Mouse (Mus musculus) forebrain, embryonic 13.5 days (tissue): Measurements from ENCODE around the gene BC055324. TPM values are rescaled to one million over a fixed set of nuclear protein-coding genes. Genes with fewer than 3 reads are reported as not detected.

ENCODE experiments used
- ATAC-seq: fragments of 200-750 bp; cut with Nextera tagmentation; 2 replicates; pipeline ENCODE4 v1.8.0; 2017
- H3K27ac ChIP-seq: fragments of 300-500 bp; sonication (generic); 2 replicates; pipeline ENCODE4 v1.5.1; 2015; ENCODE audit warnings: inconsistent platforms, mild to moderate bottlenecking, moderate library complexity
- H3K27me3 ChIP-seq: fragments of 300-500 bp; sonication (generic); 2 replicates; pipeline ENCODE4 v1.6.1; 2015; ENCODE audit warnings: mild to moderate bottlenecking, inconsistent platforms
- H3K36me3 ChIP-seq: fragments of 300-500 bp; sonication (generic); 2 replicates; pipeline ENCODE4 v1.6.1; 2015; ENCODE audit warnings: mild to moderate bottlenecking, inconsistent platforms; ENCODE audit not compliant: poor library complexity, severe bottlenecking
- H3K4me1 ChIP-seq: fragments of 300-500 bp; sonication (generic); 2 replicates; pipeline ENCODE4 v1.6.1; 2015; ENCODE audit warnings: inconsistent platforms
- H3K4me2 ChIP-seq: fragments of 300-500 bp; sonication (generic); 2 replicates; pipeline ENCODE4 v1.6.1; 2015; ENCODE audit warnings: inconsistent platforms, mild to moderate bottlenecking, moderate library complexity
- H3K4me3 ChIP-seq: fragments of 300-500 bp; sonication (generic); 2 replicates; pipeline ENCODE4 v1.5.1; 2015; ENCODE audit warnings: mild to moderate bottlenecking, inconsistent platforms
- H3K9ac ChIP-seq: fragments of 300-500 bp; sonication (generic); 2 replicates; pipeline ENCODE4 v1.6.1; 2015; ENCODE audit warnings: mild to moderate bottlenecking, inconsistent platforms
- H3K9me3 ChIP-seq: fragments of 300-500 bp; sonication (generic); replicated peaks from 2 replicates; pipeline ENCODE4 v1.6.1; 2016; ENCODE audit warnings: inconsistent platforms
- WGBS: fragments of 180-500 bp; shearing (Covaris S2); methylation state at CpG from one replicate; pipeline ENCODE4 v1.1.7; 2015; 5-methylcytosine and 5-hydroxymethylcytosine counted together
- polyA plus RNA-seq: library from polyadenylated mRNA; unstranded; fragments of >200 nt; fragmentation: Nextera tagmentation; extraction: Ambion mirVana; gene quantifications from 2 replicates; pipeline ENCODE4 v1.2.1, GENCODE M21; 2015

Gene BC055324
- polyA plus RNA-seq, 1 experiment from 2014 or later = 19.9 TPM

DNA sequence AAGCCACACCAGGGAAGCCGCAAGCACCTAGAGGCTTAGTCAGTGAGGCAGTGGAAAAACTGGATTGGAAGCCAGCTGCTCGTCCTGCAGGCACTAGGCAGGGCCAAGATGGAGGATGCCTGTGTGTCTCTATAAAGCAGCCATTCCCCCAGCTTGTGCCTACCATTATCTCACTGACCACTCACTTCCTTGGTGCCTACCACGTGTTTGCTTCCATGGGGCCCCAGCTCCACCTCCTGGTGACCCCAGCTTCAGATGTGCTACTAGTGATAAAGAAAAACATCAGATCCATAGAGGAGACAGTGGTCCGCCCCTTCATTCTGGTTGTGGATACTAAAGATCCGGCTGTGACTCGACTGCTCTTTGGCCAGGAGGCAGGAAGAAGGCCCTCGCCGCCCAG is 62.8 kb downstream of the BC055324 start:
- Histone ChIP-seq H3K4me2 (no peak overlapping the region), H3K9me3 (no peaks in the 10 kb centered on the region), H3K27ac (no peak overlapping the region), H3K4me1 (peaks cover 15% of the 10 kb centered on the region), H3K27me3 (no peaks in the 10 kb centered on the region), H3K9ac (no peak overlapping the region), H3K36me3 (peaks cover 38% of the 10 kb centered on the region), H3K4me3 (no peak overlapping the region)
- 88% methylated on average over 8 of the region's 8 CpGs for WGBS
- ATAC-seq = no peak

DNA sequence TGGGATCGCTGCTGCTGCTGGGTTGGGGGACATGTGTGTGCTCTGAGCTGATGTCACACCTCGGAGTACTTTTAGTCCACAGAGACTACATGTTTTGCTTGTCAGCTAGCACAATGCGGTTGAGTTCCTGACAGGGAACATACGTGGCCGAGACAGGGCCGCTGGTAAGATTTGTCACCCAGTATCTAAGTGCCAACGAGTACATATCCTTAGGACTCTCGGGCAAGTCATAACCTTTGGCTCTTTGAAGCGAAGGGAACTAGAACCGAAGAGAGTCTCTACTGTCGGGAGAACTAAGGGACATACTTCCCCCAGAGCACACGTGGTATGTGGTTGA is 64.2 kb downstream of the BC055324 start:
- H3K27ac ChIP-seq = peak overlapping the region; percentile 86; the same call in 1 of the 2 replicates
- H3K4me1 ChIP-seq = peaks cover 15% of the 10 kb centered on the region
- H3K36me3 ChIP-seq = peaks cover 24% of the 10 kb centered on the region
- H3K4me3 ChIP-seq = peak overlapping the region; percentile 92
- H3K27me3 ChIP-seq = no peaks in the 10 kb centered on the region
- H3K9ac ChIP-seq = peak overlapping the region; percentile 93
- peak overlapping the region; percentile 82 for H3K4me2 ChIP-seq
- H3K9me3 ChIP-seq = no peaks in the 10 kb centered on the region
- no peak for ATAC-seq
- WGBS = 7% methylated on average over 12 of the region's 12 CpGs

DNA sequence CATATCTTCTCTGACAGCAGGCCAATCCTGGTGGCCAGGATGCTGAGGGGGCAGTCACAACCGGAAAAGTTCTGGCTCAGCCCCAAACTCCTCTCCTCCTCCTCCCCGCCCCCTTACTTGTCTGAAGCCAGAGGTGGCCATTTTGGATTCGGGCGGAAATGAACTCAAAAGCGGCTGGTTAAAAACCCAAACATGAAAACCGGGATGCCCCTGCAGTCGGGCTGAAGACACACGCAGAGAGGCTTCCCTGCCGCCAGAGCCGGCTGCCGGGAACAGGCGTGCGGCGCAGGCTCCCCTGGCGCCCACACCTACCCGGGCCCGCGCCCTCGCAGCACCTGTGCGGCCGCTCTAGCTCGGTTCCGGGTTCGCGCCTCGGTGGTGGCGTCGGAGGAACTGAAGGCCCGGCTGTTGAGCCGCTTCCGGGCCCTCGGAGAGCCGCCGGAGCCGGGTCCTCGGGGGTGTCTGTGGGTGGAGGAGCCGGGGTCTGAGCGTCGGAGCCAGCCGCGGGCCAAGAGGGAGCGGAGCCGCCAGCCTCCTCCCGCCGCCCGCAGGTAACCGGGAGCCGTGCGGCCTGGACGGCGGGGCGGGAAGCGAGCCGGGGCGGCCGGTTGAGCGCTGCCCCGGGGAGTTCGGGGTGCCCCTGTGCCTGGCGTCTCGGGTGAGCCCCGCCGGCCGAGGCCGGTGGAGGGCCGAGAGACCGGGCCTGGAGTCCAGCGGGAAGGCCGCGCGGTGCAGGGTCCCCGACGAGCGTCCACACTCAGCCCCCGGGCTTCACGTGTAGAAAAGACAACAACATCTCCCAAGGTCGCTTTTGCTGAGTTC is 64.7 kb downstream of the BC055324 start:
- peak overlapping the region; percentile 93 for H3K9ac ChIP-seq
- H3K27me3 ChIP-seq = no peaks in the 10 kb centered on the region
- peak; percentile 96 for ATAC-seq
- WGBS = under 1% methylated on average over 53 of the region's 77 CpGs
- no peaks in the 10 kb centered on the region for H3K9me3 ChIP-seq
- H3K4me3 ChIP-seq = peak overlapping the region; percentile 92
- peak overlapping the region; percentile 82 for H3K4me2 ChIP-seq
- H3K4me1 ChIP-seq = peaks cover 15% of the 10 kb centered on the region
- H3K27ac ChIP-seq = peak overlapping the region; percentile 86
- H3K36me3 ChIP-seq = peaks cover 18% of the 10 kb centered on the region

DNA sequence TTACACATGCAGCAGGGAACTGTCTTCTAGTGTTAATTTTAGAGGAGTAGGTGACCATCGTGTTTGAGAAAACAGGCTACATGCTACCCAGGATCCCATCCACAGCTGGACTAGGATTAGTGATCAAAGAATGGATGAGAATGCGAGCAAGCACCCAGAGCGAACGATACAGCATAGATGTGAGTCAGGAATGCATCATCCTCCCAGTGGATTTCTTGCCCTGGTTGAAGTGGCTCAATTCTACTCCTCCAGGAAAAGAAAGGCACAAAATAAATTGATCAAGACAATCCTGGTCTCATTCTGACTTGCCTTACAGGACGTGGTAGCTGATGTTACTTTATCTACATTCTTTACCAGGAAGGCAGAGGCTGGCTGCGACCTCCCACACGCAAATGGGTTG is 65.8 kb downstream of the BC055324 start, which contains the start of gene Scyl3:
Gene Scyl3 (plus strand): TSS at position 255 of the 400 bp plus-strand sequence.
- no peaks in the 10 kb centered on the region for H3K9me3 ChIP-seq
- no peak for ATAC-seq

DNA sequence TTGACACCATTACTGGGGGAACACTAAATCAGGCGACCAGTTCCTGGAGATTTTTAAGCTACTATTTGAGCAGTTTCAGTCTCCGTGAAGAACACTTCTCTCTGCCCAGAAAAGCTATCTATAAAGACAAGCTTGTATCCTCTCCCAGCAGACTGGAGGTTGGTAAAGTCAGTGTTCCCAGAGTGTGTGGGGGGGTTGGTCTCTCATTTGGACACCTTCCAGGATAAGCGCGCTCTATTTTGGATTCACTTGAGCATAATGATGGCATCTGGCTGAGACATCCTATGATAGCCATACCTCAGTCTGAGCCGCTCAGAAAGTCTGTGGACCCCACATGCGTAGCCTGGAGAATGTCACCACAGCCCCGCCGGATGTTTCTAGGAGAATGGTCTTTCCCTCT is 70.5 kb downstream of the BC055324 start:
- ATAC-seq = no peak
- no peaks in the 10 kb centered on the region for H3K27me3 ChIP-seq
- WGBS = 90% methylated on average over 8 of the region's 8 CpGs

More for the DNA sequence above, 65.8 kb downstream of the BC055324 start, which contains the start of gene Scyl3:
- peak within 1 kb of the TSS; percentile 86 for H3K27ac ChIP-seq
- peaks cover 8% of the 10 kb centered on the region for H3K36me3 ChIP-seq
- H3K9ac ChIP-seq = peak within 1 kb of the TSS; percentile 93
- H3K27me3 ChIP-seq = no peaks in the 10 kb centered on the region
- peaks cover 15% of the 10 kb centered on the region for H3K4me1 ChIP-seq
- peak within 1 kb of the TSS; percentile 92 for H3K4me3 ChIP-seq
- peak within 1 kb of the TSS; percentile 82 for H3K4me2 ChIP-seq
- WGBS = 66% methylated on average over 7 of the region's 7 CpGs

DNA sequence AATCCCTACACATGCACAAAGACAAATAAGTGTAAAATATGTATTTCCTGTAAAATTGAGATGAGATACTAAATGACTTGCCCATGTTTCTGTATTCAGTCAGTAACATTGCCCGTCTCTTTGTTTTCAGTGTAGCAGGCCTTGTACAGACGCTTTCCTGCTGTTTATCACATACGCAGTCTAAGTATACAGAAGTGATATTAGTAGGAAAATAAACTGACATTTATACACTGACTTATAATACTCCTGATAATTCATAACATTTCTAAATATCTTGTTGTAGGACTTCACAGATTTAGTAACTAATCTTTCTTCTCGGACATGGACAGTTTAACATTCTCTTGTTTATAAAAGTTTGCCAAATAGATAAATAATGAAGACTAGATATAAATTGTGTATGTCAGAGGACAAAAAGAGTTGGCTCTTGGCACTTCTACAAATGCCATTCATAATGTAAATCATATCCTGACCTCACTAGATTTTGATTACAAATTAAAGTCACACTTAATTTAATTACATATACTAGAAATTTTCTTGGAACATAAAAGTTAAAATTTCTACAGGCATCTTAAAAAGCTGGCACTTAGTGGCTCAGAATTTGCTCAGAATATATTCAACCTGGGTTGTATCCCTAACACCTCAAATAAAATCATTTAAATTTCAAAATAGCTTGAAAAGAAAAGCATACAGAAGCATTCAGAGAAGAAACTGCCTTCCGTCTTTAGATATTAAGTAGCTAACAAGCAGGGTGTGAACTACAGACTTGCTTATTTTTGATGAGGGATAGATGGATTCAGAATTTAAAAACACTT is 77.0 kb downstream of the BC055324 start:
- ATAC-seq = no peak
- Histone ChIP-seq H3K27me3 (no peaks in the 10 kb centered on the region), H3K36me3 (peaks cover 14% of the 10 kb centered on the region), H3K4me1 (no peaks in the 10 kb centered on the region), H3K4me3 (no peak overlapping the region), H3K9me3 (no peaks in the 10 kb centered on the region), H3K27ac (no peak overlapping the region), H3K4me2 (no peak overlapping the region), H3K9ac (no peak overlapping the region)
- 96% methylated on average over 5 of the region's 5 CpGs for whole genome bisulfite sequencing

More for the DNA sequence above, 70.5 kb downstream of the BC055324 start:
- Histone ChIP-seq H3K9me3 (no peaks in the 10 kb centered on the region), H3K4me1 (0 out of 2 replicates have a peak, but pooled peaks cover 3% of the 10 kb centered on the region), H3K36me3 (no peaks in the 10 kb centered on the region), H3K4me2 (no peak overlapping the region), H3K9ac (no peak overlapping the region), H3K4me3 (no peak overlapping the region), H3K27ac (no peak overlapping the region)

DNA sequence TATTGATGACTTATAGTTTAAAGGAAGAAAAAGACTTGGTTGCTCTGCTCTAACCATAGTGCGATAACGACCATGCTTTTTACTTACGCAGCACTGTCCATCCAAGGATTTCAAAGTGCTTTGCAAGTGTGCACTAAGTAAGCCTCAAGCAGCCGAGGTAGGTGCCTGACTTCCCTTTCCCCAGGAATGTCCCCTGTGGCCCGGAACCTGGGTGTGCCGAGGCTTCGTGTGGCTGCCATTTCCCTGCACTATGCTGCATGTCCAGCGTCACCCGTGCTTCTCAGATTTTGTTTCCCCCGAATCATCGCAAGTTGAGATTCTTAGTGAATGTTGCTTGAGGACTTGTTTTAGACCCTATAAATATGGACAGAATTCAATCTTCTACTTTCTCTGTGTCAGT is 82.6 kb downstream of the BC055324 start:
- Histone ChIP-seq H3K4me3 (no peak overlapping the region), H3K27me3 (no peaks in the 10 kb centered on the region), H3K4me2 (no peak overlapping the region), H3K4me1 (no peaks in the 10 kb centered on the region), H3K27ac (no peak overlapping the region), H3K36me3 (peaks cover 10% of the 10 kb centered on the region), H3K9me3 (no peaks in the 10 kb centered on the region), H3K9ac (no peak overlapping the region)
- ATAC-seq = no peak
- 93% methylated on average over 11 of the region's 11 CpGs for WGBS

DNA sequence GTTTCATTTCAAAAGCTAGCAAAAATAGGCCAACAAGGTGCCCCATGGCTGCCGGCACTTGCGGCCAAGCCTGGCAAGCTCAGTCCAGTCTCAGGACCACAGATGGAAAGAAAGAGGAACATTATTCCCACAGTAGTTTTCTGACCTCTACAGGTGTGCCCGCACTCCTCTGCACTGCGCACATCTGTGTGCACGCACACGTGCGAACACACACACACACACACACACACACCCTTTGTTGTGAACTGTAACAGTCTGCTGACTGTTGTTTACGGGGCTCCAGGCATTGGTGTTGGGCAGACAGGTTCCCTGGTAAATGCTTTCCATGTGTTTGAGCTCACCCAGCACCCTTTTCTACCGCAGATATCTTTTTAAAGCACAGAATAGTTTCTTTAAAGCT is 83.8 kb downstream of the BC055324 start:
- Histone ChIP-seq H3K36me3 (peaks cover 2% of the 10 kb centered on the region), H3K27me3 (no peaks in the 10 kb centered on the region), H3K9ac (no peak overlapping the region), H3K4me1 (no peaks in the 10 kb centered on the region), H3K4me3 (no peak overlapping the region), H3K4me2 (no peak overlapping the region), H3K9me3 (no peaks in the 10 kb centered on the region), H3K27ac (no peak overlapping the region)
- ATAC-seq = peak; percentile 33; the same call in 1 of the 2 replicates
- WGBS = 93% methylated on average over 9 of the region's 9 CpGs

DNA sequence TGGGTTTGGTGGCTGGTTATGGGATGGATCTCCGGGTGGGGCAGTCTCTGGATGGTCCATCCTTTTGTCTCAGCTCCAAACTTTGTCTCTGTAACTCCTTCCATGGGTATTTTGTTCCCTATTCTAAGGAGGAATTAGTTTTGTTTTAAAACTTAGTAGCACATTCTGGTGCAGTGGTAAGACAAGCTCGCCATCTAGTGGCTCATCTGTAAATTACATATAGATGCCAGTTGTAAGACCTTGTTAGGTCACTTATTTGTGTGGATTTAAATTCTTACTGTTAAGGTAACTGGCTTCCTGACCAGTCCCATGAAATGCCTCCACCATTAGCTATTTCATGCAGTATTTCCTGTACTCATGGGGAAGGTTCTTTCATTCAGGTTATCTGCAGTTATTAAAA is 84.3 kb downstream of the BC055324 start:
- H3K4me2 ChIP-seq = no peak overlapping the region
- no peak overlapping the region for H3K9ac ChIP-seq
- peak; percentile 77 for ATAC-seq
- no peaks in the 10 kb centered on the region for H3K27me3 ChIP-seq
- H3K27ac ChIP-seq = no peak overlapping the region
- no peak overlapping the region for H3K4me3 ChIP-seq
- 9% methylated on average over 2 of the region's 2 CpGs for whole genome bisulfite sequencing
- H3K36me3 ChIP-seq = no peaks in the 10 kb centered on the region
- H3K4me1 ChIP-seq = no peaks in the 10 kb centered on the region
- no peaks in the 10 kb centered on the region for H3K9me3 ChIP-seq

DNA sequence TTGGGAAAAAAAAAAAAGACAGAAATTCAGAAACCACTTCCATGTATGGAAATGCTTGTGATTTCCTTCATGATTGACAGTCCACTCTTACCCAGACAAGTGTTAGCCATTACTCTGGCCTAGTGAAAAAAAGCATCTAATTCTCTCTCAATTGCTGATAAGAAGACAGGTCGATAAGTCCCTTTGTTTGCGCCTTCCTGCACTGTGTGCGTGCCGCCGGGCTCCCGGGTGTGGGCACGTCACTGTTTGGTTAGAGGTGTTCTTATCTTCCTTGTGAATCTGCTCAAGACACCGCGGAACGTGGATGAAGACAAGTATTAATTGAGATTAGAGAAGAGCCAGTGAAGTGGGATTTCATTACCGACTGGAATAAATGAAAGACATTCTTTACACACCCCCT is 86.2 kb downstream of the BC055324 start:
- no peaks in the 10 kb centered on the region for H3K9me3 ChIP-seq
- ATAC-seq = no peak
- no peaks in the 10 kb centered on the region for H3K36me3 ChIP-seq
- no peaks in the 10 kb centered on the region for H3K27me3 ChIP-seq
- no peak overlapping the region for H3K4me3 ChIP-seq
- no peak overlapping the region for H3K4me2 ChIP-seq
- WGBS = 60% methylated on average over 11 of the region's 11 CpGs
- no peaks in the 10 kb centered on the region for H3K4me1 ChIP-seq
- no peak overlapping the region for H3K9ac ChIP-seq
- no peak overlapping the region for H3K27ac ChIP-seq

DNA sequence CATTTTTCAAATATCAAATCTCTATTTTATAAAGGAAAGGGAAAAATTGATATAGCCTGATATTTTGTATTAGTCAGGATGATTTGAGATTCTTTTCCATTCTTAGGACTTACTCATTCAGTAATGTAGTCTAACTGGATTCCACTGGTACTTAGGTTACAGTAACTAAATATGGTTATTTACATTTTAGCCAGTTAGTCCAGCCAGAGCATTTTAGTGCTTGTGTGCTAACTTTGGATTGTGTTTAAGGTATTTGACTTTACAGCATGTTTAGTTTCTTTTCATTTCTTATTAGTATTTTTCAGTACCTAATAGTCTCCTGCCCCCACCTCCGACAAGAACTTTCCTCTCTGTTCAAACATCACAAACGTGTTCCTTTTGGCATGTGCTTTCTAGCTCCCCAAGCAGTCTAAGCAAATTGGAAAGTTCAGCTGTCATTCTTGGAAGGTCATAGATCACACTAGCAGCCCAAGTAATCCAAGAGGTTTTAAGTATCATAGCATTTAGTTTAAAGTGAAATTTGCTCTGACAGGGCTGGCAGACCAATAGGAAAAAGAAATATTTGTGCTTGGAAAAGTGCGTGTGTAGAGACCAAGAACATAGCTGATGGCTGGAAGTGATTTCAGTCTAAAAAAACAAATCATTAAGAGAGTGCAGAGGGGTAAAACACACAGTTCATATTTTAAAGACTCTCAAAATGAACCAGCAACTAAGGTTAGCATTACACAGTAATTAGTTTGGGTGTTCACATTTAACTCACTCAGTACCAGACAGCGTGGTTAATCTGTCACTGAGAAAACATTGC is 87.4 kb downstream of the BC055324 start:
- Histone ChIP-seq H3K9ac (no peak overlapping the region), H3K4me1 (no peaks in the 10 kb centered on the region), H3K4me2 (no peak overlapping the region), H3K4me3 (no peak overlapping the region), H3K36me3 (no peaks in the 10 kb centered on the region), H3K9me3 (no peaks in the 10 kb centered on the region), H3K27me3 (no peaks in the 10 kb centered on the region), H3K27ac (no peak overlapping the region)
- WGBS = 81% methylated on average over 4 of the region's 4 CpGs
- ATAC-seq = no peak
